Mouse (Mus musculus) thymus, adult 2 months (tissue): Measurements from ENCODE around the gene Sfxn1.

Experiments used
- CTCF ChIP-seq: fragments of 200-500 bp; IDR thresholded peaks from 2 replicates; pipeline ENCODE4 v1.5.1; 2012; ENCODE audit warnings: mild to moderate bottlenecking, control low read depth, low read length, moderate library complexity, borderline replicate concordance; ENCODE audit not compliant: control insufficient read depth, poor library complexity, insufficient read depth; ENCODE audit errors: extremely low read depth
- POLR2A ChIP-seq: fragments of 200-500 bp; IDR thresholded peaks from 2 replicates; pipeline ENCODE4 v1.6.1; 2012; ENCODE audit warnings: mild to moderate bottlenecking, low read length, control low read depth, moderate library complexity; ENCODE audit not compliant: control insufficient read depth, poor library complexity, insufficient read depth; ENCODE audit errors: extremely low read depth

DNA sequence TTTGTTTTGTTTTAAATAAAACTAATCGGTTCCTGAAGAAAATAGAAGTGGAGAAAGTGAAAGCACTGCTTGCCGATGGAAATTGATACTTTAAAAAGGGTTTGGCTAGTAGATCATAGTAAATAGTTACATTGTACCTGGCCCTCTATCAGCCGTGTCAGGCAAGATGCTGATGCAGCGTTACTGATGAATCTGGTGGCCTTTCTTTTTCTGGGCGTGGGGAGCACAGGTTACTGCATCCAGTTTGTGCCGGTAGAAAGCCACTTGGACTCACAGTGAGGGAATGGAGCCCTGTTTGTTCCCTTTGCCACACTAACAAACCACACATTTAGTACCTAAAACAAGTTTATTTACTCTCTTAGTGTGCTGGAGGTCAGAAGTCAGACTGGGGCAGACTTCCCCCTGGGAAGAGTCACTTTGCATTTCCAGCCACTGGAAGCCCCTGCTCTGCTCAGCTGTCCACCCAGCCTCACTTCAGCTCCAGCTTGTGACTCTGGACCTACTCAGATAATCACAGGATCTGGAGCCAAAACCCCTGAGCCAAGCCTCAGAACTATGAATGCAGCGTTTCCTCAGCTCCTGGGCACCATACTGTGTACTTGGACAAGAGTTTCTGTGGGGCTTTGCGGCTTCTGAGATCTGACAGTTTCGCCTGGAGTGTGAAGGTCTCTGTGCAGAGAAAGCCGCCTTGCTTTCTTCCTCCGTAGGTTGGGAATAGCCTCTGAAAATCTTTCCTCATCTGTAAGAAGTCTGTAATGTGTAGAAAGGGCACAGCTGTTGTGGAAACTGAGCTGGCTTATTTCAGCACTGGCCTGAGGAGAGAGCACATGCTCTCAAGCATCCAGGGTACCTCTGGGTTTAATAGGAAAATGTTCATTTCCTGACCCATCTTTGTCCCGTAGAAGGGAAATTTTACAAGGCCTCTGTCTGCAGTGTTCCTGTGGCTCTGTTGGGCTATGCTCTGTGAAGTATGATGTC is 8.4 kb downstream of the Sfxn1 start:
- no peak for TF ChIP-seq POLR2A
- TF ChIP-seq CTCF: no peak
